Mouse (Mus musculus) liver, embryonic 13.5 days (tissue): ENCODE data around the gene Dsp. TPM values are rescaled to one million over a fixed set of nuclear protein-coding genes. Genes with fewer than 3 reads are reported as not detected.
A peak's percentile ranks its signal among the peaks of the same experiment; 100 is the strongest.

Experiments
- ATAC-seq: fragments of 200-750 bp; cut with Nextera tagmentation; 2 replicates; pipeline ENCODE4 v1.8.0; 2017; ENCODE audit warnings: low read depth, mild to moderate bottlenecking, moderate number of reproducible peaks, moderate library complexity
- DNase-seq: peaks from one replicate; pipeline ENCODE4 v3.0.0; 2022
- H3K27ac ChIP-seq: fragments of 300-500 bp; sonication (generic); 2 replicates; pipeline ENCODE4 v1.5.1; 2015; ENCODE audit warnings: moderate library complexity, mild to moderate bottlenecking, inconsistent platforms
- H3K27me3 ChIP-seq: fragments of 300-500 bp; sonication (generic); 2 replicates; pipeline ENCODE4 v1.6.1; 2015; ENCODE audit warnings: mild to moderate bottlenecking, inconsistent platforms
- H3K36me3 ChIP-seq: fragments of 300-500 bp; sonication (generic); 2 replicates; pipeline ENCODE4 v1.6.1; 2015; ENCODE audit warnings: mild to moderate bottlenecking, inconsistent platforms
- H3K4me1 ChIP-seq: fragments of 300-500 bp; sonication (generic); replicated peaks from 2 replicates; pipeline ENCODE4 v1.6.1; 2015; ENCODE audit warnings: inconsistent platforms
- H3K4me2 ChIP-seq: fragments of 300-500 bp; sonication (generic); 2 replicates; pipeline ENCODE4 v1.6.1; 2015; ENCODE audit warnings: inconsistent platforms, mild to moderate bottlenecking, moderate library complexity
- H3K4me3 ChIP-seq: fragments of 300-500 bp; sonication (generic); replicated peaks from 2 replicates; pipeline ENCODE4 v1.5.1; 2015; ENCODE audit warnings: mild to moderate bottlenecking, inconsistent platforms
- H3K9ac ChIP-seq: fragments of 300-500 bp; sonication (generic); 2 replicates; pipeline ENCODE4 v1.6.1; 2015; ENCODE audit warnings: mild to moderate bottlenecking, inconsistent platforms
- H3K9me3 ChIP-seq: fragments of 300-500 bp; sonication (generic); replicated peaks from 2 replicates; pipeline ENCODE4 v1.6.1; 2016; ENCODE audit warnings: inconsistent platforms
- WGBS: fragments of 180-500 bp; shearing (Covaris S2); methylation state at CpG from one replicate; pipeline ENCODE4 v1.1.7; 2015; ENCODE audit not compliant: insufficient replicate concordance; 5-methylcytosine and 5-hydroxymethylcytosine counted together
- polyA plus RNA-seq: library from polyadenylated mRNA; unstranded; fragments of >200 nt; fragmentation: Nextera tagmentation; extraction: Ambion mirVana; gene quantifications from 2 replicates; pipeline ENCODE4 v1.2.1, GENCODE M21; 2015

Gene Dsp
- polyA plus RNA-seq, 1 experiment from 2014 or later, result 1.3 TPM

- DNase-seq, result no peak
- peaks cover 27% of the 10 kb centered on the region for H3K27me3 ChIP-seq
- H3K9me3 ChIP-seq, result no peaks in the 10 kb centered on the region
- peaks cover 8% of the 10 kb centered on the region; the same call in 1 of the 2 replicates for H3K4me1 ChIP-seq
- ATAC-seq, result no peak
- H3K27ac ChIP-seq, result no peak overlapping the region
- H3K4me2 ChIP-seq, result peak overlapping the region; percentile 44
- peak overlapping the region; percentile 13 for H3K4me3 ChIP-seq
- WGBS, result 13% methylated on average over 20 of the region's 20 CpGs
- H3K36me3 ChIP-seq, result no peaks in the 10 kb centered on the region
- no peak overlapping the region for H3K9ac ChIP-seq
These were observed 6.0 kb upstream of the Dsp start for GRCm38 (mm10) chr13:38144962-38145713.

GRCm38 (mm10) chr13:38148348-38148747 is 2.7 kb upstream of the Dsp start:
- no peak for DNase-seq
- H3K36me3 ChIP-seq, result no peaks in the 10 kb centered on the region
- no peak overlapping the region for H3K27ac ChIP-seq
- H3K9me3 ChIP-seq, result no peaks in the 10 kb centered on the region
- H3K4me1 ChIP-seq, result peaks cover 23% of the 10 kb centered on the region; the same call in 1 of the 2 replicates
- ATAC-seq, result no peak
- no peak overlapping the region for H3K4me3 ChIP-seq
- H3K4me2 ChIP-seq, result no peak overlapping the region
- 23% methylated on average over 3 of the region's 3 CpGs for WGBS
- H3K9ac ChIP-seq, result no peak overlapping the region
- peaks cover 59% of the 10 kb centered on the region for H3K27me3 ChIP-seq

- Histone ChIP-seq H3K36me3 (no peaks in the 10 kb centered on the region), H3K9me3 (no peaks in the 10 kb centered on the region), H3K4me1 (peaks cover 18% of the 10 kb centered on the region; the same call in 1 of the 2 replicates), H3K4me3 (peak overlapping the region; percentile 54), H3K4me2 (peak overlapping the region; percentile 65), H3K27ac (peak overlapping the region; percentile 18; the same call in 1 of the 2 replicates), H3K9ac (peak overlapping the region; percentile 56), H3K27me3 (peaks cover 60% of the 10 kb centered on the region)
- peak; percentile 14; the same call in 1 of the 2 replicates for ATAC-seq
- no peak for DNase-seq
- 1% methylated on average over 48 of the region's 49 CpGs for WGBS
These were observed 756 bp downstream of the Dsp start for GRCm38 (mm10) chr13:38151671-38152428.

GRCm38 (mm10) chr13:38152429-38153035 is 1.4 kb downstream of the Dsp start:
- no peak overlapping the region for H3K27ac ChIP-seq

GRCm38 (mm10) chr13:38155523-38155922 is 4.4 kb downstream of the Dsp start:
- peaks cover 21% of the 10 kb centered on the region; the same call in 1 of the 2 replicates for H3K4me1 ChIP-seq
- H3K36me3 ChIP-seq, result no peaks in the 10 kb centered on the region
- no peak overlapping the region for H3K27ac ChIP-seq
- no peak overlapping the region for H3K4me2 ChIP-seq
- no peak overlapping the region for H3K4me3 ChIP-seq
- H3K27me3 ChIP-seq, result peaks cover 42% of the 10 kb centered on the region
- ATAC-seq (no peak), DNase-seq (no peak)
- H3K9ac ChIP-seq, result no peak overlapping the region
- whole genome bisulfite sequencing, result 19% methylated on average over 2 of the region's 2 CpGs
- H3K9me3 ChIP-seq, result no peaks in the 10 kb centered on the region

More at GRCm38 (mm10) chr13:38152429-38153035, 1.4 kb downstream of the Dsp start:
- ATAC-seq, result 0 out of 2 replicates have a peak, but pooled peaks have one; percentile 29
- H3K4me2 ChIP-seq, result peak overlapping the region; percentile 65
- H3K4me3 ChIP-seq, result peak overlapping the region; percentile 54
- peak overlapping the region; percentile 56 for H3K9ac ChIP-seq
- WGBS, result 1% methylated on average over 31 of the region's 31 CpGs
- peaks cover 60% of the 10 kb centered on the region for H3K27me3 ChIP-seq
- DNase-seq, result no peak
- H3K9me3 ChIP-seq, result no peaks in the 10 kb centered on the region
- H3K4me1 ChIP-seq, result peaks cover 18% of the 10 kb centered on the region; the same call in 1 of the 2 replicates
- H3K36me3 ChIP-seq, result no peaks in the 10 kb centered on the region

- H3K4me1 ChIP-seq, result peaks cover 6% of the 10 kb centered on the region; the same call in 1 of the 2 replicates
- no peak for ATAC-seq
- no peaks in the 10 kb centered on the region for H3K36me3 ChIP-seq
- no peak overlapping the region for H3K4me3 ChIP-seq
- no peak overlapping the region for H3K9ac ChIP-seq
- no peaks in the 10 kb centered on the region for H3K9me3 ChIP-seq
- 19% methylated on average over 6 of the region's 6 CpGs for WGBS
- H3K27me3 ChIP-seq, result peaks cover 21% of the 10 kb centered on the region
- DNase-seq, result peak; percentile 6
- H3K4me2 ChIP-seq, result no peak overlapping the region
- H3K27ac ChIP-seq, result no peak overlapping the region
These were observed 6.5 kb downstream of the Dsp start for GRCm38 (mm10) chr13:38157635-38158034.

GRCm38 (mm10) chr13:38162002-38162401 is 10.9 kb downstream of the Dsp start:
- Histone ChIP-seq H3K27ac (no peak overlapping the region), H3K9ac (no peak overlapping the region), H3K4me2 (no peak overlapping the region), H3K4me1 (0 out of 2 replicates have a peak, but pooled peaks cover 3% of the 10 kb centered on the region), H3K36me3 (no peaks in the 10 kb centered on the region), H3K4me3 (no peak overlapping the region), H3K9me3 (no peaks in the 10 kb centered on the region), H3K27me3 (peaks cover 2% of the 10 kb centered on the region; the same call in 1 of the 2 replicates)
- ATAC-seq, result no peak
- WGBS, result 69% methylated on average over 2 of the region's 2 CpGs
- no peak for DNase-seq

- no peaks in the 10 kb centered on the region for H3K36me3 ChIP-seq
- WGBS, result 55% methylated on average over 11 of the region's 11 CpGs
- no peak overlapping the region for H3K27ac ChIP-seq
- H3K4me1 ChIP-seq, result 0 out of 2 replicates have a peak, but pooled peaks cover 2% of the 10 kb centered on the region
- no peaks in the 10 kb centered on the region for H3K9me3 ChIP-seq
- ATAC-seq (no peak), DNase-seq (no peak)
- no peak overlapping the region for H3K4me3 ChIP-seq
- H3K4me2 ChIP-seq, result no peak overlapping the region
- H3K27me3 ChIP-seq, result peaks cover 2% of the 10 kb centered on the region; the same call in 1 of the 2 replicates
- no peak overlapping the region for H3K9ac ChIP-seq
These were observed 11.6 kb downstream of the Dsp start for GRCm38 (mm10) chr13:38162668-38163067.

GRCm38 (mm10) chr13:38164932-38165331 is 13.8 kb downstream of the Dsp start:
- no peaks in the 10 kb centered on the region for H3K9me3 ChIP-seq
- H3K4me3 ChIP-seq, result no peak overlapping the region
- H3K4me2 ChIP-seq, result no peak overlapping the region
- WGBS, result 79% methylated on average over 11 of the region's 11 CpGs
- no peaks in the 10 kb centered on the region for H3K4me1 ChIP-seq
- H3K27ac ChIP-seq, result no peak overlapping the region
- H3K27me3 ChIP-seq, result no peaks in the 10 kb centered on the region
- H3K36me3 ChIP-seq, result no peaks in the 10 kb centered on the region
- H3K9ac ChIP-seq, result no peak overlapping the region
- DNase-seq (no peak), ATAC-seq (no peak)

- Histone ChIP-seq H3K36me3 (no peaks in the 10 kb centered on the region), H3K4me1 (peaks cover 5% of the 10 kb centered on the region; the same call in 1 of the 2 replicates), H3K9ac (no peak overlapping the region), H3K4me3 (no peak overlapping the region), H3K4me2 (no peak overlapping the region), H3K27ac (no peak overlapping the region), H3K27me3 (no peaks in the 10 kb centered on the region), H3K9me3 (no peaks in the 10 kb centered on the region)
- ATAC-seq (no peak), DNase-seq (no peak)
- WGBS, result 57% methylated on average over 3 of the region's 3 CpGs
These were observed 16.0 kb downstream of the Dsp start for GRCm38 (mm10) chr13:38167056-38167455.

GRCm38 (mm10) chr13:38170707-38171144 is 19.6 kb downstream of the Dsp start:
- H3K4me1 ChIP-seq, result peaks cover 5% of the 10 kb centered on the region; the same call in 1 of the 2 replicates
- H3K9me3 ChIP-seq, result no peaks in the 10 kb centered on the region
- no peaks in the 10 kb centered on the region for H3K36me3 ChIP-seq
- no peaks in the 10 kb centered on the region for H3K27me3 ChIP-seq
- H3K4me2 ChIP-seq, result no peak overlapping the region
- WGBS, result 34% methylated on average over 4 of the region's 4 CpGs
- H3K27ac ChIP-seq, result no peak overlapping the region
- no peak overlapping the region for H3K4me3 ChIP-seq
- no peak for ATAC-seq
- H3K9ac ChIP-seq, result no peak overlapping the region
- no peak for DNase-seq
